Mouse (Mus musculus) MEL (cell line): Measurements from ENCODE around the gene Tprn. TPM values are rescaled to one million over a fixed set of nuclear protein-coding genes. Genes with fewer than 3 reads are reported as not detected.

ENCODE experiments used
- DNase-seq: peaks from one replicate; pipeline ENCODE4 v3.0.0; 2011; ENCODE audit warnings: low read depth, low spot score
- H3K27ac ChIP-seq: 2 replicates; pipeline ENCODE4 v1.5.1; 2012; ENCODE audit warnings: low read depth, mild to moderate bottlenecking, control low read depth, low read length, moderate library complexity; ENCODE audit not compliant: control insufficient read depth
- H3K27me3 ChIP-seq, 2 experiments: fragments of 150-350 bp in 1 of 2; sonication (generic) in 1 of 2; 2 replicates each; pipeline ENCODE4 v1.6.1; 2012; ENCODE audit warnings: low read length in 2 of 2, mild to moderate bottlenecking in 2 of 2, improper control_type of control experiment in 1 of 2, moderate library complexity in 1 of 2; ENCODE audit not compliant: insufficient read depth in 2 of 2, control insufficient read depth in 1 of 2
- H3K36me3 ChIP-seq, 2 experiments: 2 replicates each; pipeline ENCODE4 v1.6.1; 2012 to 2014; ENCODE audit warnings: low read length in 2 of 2, improper control_type of control experiment in 1 of 2, inconsistent platforms in 1 of 2, mild to moderate bottlenecking in 1 of 2; ENCODE audit not compliant: insufficient read depth in 2 of 2, control insufficient read depth in 1 of 2
- H3K4me1 ChIP-seq, 2 experiments: fragments of 150-350 bp in 1 of 2; sonication (generic) in 1 of 2; 2 replicates each; pipeline ENCODE4 v1.6.1; 2012; ENCODE audit warnings: low read length in 2 of 2, improper control_type of control experiment in 1 of 2, mild to moderate bottlenecking in 1 of 2; ENCODE audit not compliant: insufficient read depth in 2 of 2, control insufficient read depth in 1 of 2
- H3K4me3 ChIP-seq, 2 experiments: fragments of 150-350 bp in 1 of 2; sonication (generic) in 1 of 2; 2 replicates each; pipeline ENCODE4 v1.5.1; 2012; ENCODE audit warnings: low read depth in 2 of 2, low read length in 2 of 2, mild to moderate bottlenecking in 2 of 2, moderate library complexity in 2 of 2, control low read depth in 1 of 2, improper control_type of control experiment in 1 of 2; ENCODE audit not compliant: control insufficient read depth in 1 of 2, insufficient read depth in 1 of 2
- H3K79me2 ChIP-seq: 2 replicates; pipeline ENCODE4 v1.6.1; 2012; ENCODE audit warnings: mild to moderate bottlenecking, low read length, moderate library complexity; ENCODE audit not compliant: control insufficient read depth, poor library complexity, insufficient read depth
- H3K9ac ChIP-seq: 2 replicates; pipeline ENCODE4 v1.6.1; 2012; ENCODE audit warnings: low read depth, mild to moderate bottlenecking, control low read depth, low read length, moderate library complexity; ENCODE audit not compliant: control insufficient read depth, poor library complexity, severe bottlenecking
- H3K9me3 ChIP-seq: fragments of 150-350 bp; sonication (generic); replicated peaks from 2 replicates; pipeline ENCODE4 v1.6.1; 2012; ENCODE audit warnings: mild to moderate bottlenecking, low read length, improper control_type of control experiment, moderate library complexity; ENCODE audit not compliant: insufficient read depth
- CHD1 ChIP-seq: IDR thresholded peaks from 2 replicates; pipeline ENCODE4 v1.6.1; 2012; ENCODE audit warnings: low read depth, mild to moderate bottlenecking, inconsistent platforms, low read length, improper control_type of control experiment
- E2F4 ChIP-seq: IDR thresholded peaks from 2 replicates; pipeline ENCODE4 v1.6.1; 2011; ENCODE audit warnings: low read depth, low read length, improper control_type of control experiment, borderline replicate concordance
- ETS1 ChIP-seq: IDR thresholded peaks from 2 replicates; pipeline ENCODE4 v1.6.1; 2012; ENCODE audit warnings: low read depth, mild to moderate bottlenecking, inconsistent platforms, low read length, improper control_type of control experiment, moderate library complexity
- MAZ ChIP-seq: IDR thresholded peaks from 2 replicates; pipeline ENCODE4 v1.6.1; 2012; ENCODE audit warnings: low read depth, mild to moderate bottlenecking, inconsistent platforms, low read length, improper control_type of control experiment
- MEF2A ChIP-seq: IDR thresholded peaks from 2 replicates; pipeline ENCODE4 v1.6.1; 2014; ENCODE audit warnings: low read depth, mild to moderate bottlenecking, inconsistent platforms, low read length, improper control_type of control experiment; ENCODE audit not compliant: poor library complexity, insufficient replicate concordance, severe bottlenecking; ENCODE audit errors: extremely low read depth
- MXI1 ChIP-seq: IDR thresholded peaks from 2 replicates; pipeline ENCODE4 v1.6.1; 2011; ENCODE audit warnings: mild to moderate bottlenecking, low read depth, low read length, improper control_type of control experiment
- MYB ChIP-seq: IDR thresholded peaks from 2 replicates; pipeline ENCODE4 v1.6.1; 2011; ENCODE audit warnings: mild to moderate bottlenecking, low read depth, low read length, improper control_type of control experiment
- NELFE ChIP-seq: IDR thresholded peaks from 2 replicates; pipeline ENCODE4 v1.6.1; 2011; ENCODE audit warnings: low read depth, low read length, improper control_type of control experiment
- SIN3A ChIP-seq: IDR thresholded peaks from 2 replicates; pipeline ENCODE4 v1.6.1; 2012; ENCODE audit warnings: low read length, improper control_type of control experiment, inconsistent platforms
- SMC3 ChIP-seq: IDR thresholded peaks from 2 replicates; pipeline ENCODE4 v1.6.1; 2011; ENCODE audit warnings: low read depth, low read length, improper control_type of control experiment
- TCF12 ChIP-seq: IDR thresholded peaks from 2 replicates; pipeline ENCODE4 v1.6.1; 2014; ENCODE audit warnings: low read depth, mild to moderate bottlenecking, inconsistent platforms, low read length, improper control_type of control experiment, moderate library complexity
- ZKSCAN1 ChIP-seq: IDR thresholded peaks from 2 replicates; pipeline ENCODE4 v1.6.1; 2012; ENCODE audit warnings: low read depth, mild to moderate bottlenecking, inconsistent platforms, low read length, improper control_type of control experiment, moderate library complexity
- polyA plus RNA-seq, 2 experiments: library from polyadenylated mRNA; stranded (reverse) in 1 of 2; unstranded in 1 of 2; fragments of >175 nt in 1 of 2; fragments of >200 nt in 1 of 2; gene quantifications; 2 replicates each; pipeline versions ENCODE4 v1.2.1 to v1.2.4; 2012; ENCODE audit warnings: low replicate concordance in 2 of 2, low read depth in 1 of 2; ENCODE audit not compliant: insufficient read length in 2 of 2, insufficient read depth in 1 of 2, missing spikeins in 1 of 2
- total RNA-seq: library from RNA; depleted of rRNA; stranded (reverse); fragments of 300-350 nt; gene quantifications from 2 replicates; pipeline ENCODE4 v1.2.3, GENCODE M21; 2012; rRNA removed

Tprn gene
- total and polyA plus RNA-seq, 3 experiments, result 32.9 to 50.8 TPM; not detected in 1

- no peaks in the 10 kb centered on the region for H3K9me3 ChIP-seq
- TF ChIP-seq MYB (no peak), ZKSCAN1 (no peak), TCF12 (no peak), SIN3A (no peak)
- no peak for DNase-seq
- no peak overlapping the region for H3K27ac ChIP-seq
- H3K9ac ChIP-seq, result no peak overlapping the region
- H3K27me3 ChIP-seq, result no peaks in the 10 kb centered on the region
- peaks cover 0 to 5% of the 10 kb centered on the region in 2 experiments; a peak in 2 of 4 replicates for H3K4me1 ChIP-seq
- H3K4me3 ChIP-seq, result no peak overlapping the region
- peaks cover 0 to 5% of the 10 kb centered on the region in 2 experiments; a peak in 2 of 4 replicates for H3K36me3 ChIP-seq
- H3K79me2 ChIP-seq, result no peaks in the 10 kb centered on the region
Measured at GRCm38 (mm10) chr2:25318119-25318966, 55.9 kb downstream of the Tprn start.

GRCm38 (mm10) chr2:25318971-25319773 is 56.8 kb downstream of the Tprn start, which contains the start of gene Grin1:
Gene Grin1, minus strand, starts transcription at chr2:25319187.
- Histone ChIP-seq H3K4me1 (peaks cover 2 to 11% of the 10 kb centered on the region in 2 experiments; a peak in 3 of 4 replicates), H3K36me3 (peaks cover 0 to 12% of the 10 kb centered on the region in 2 experiments; a peak in 2 of 4 replicates), H3K9me3 (no peaks in the 10 kb centered on the region), H3K4me3 (no peak within 1 kb of the TSS), H3K9ac (no peak within 1 kb of the TSS), H3K79me2 (no peaks in the 10 kb centered on the region), H3K27me3 (no peaks in the 10 kb centered on the region), H3K27ac (no peak within 1 kb of the TSS)
- DNase-seq, result no peak
- TF ChIP-seq NELFE (no peak), MXI1 (no peak), MAZ (no peak), E2F4 (no peak), MEF2A (no peak), CHD1 (no peak), ETS1 (no peak), SMC3 (no peak), ZKSCAN1 (no peak)

Other genes with a start within 250 kb of the Tprn start
Only the 30 nearest of the 34 such genes appear.
- gene Entpd8, start 182.3 kb upstream of the Tprn start, total RNA-seq, result not detected in 2 replicates
- not detected for gene Entpd8, start 182.3 kb upstream of the Tprn start, polyA plus RNA-seq
- 0.08 TPM in 1 of 2 replicates, not detected in the other for gene Noxa1, start 167.5 kb upstream of the Tprn start, total RNA-seq
- gene Noxa1, start 167.5 kb upstream of the Tprn start, polyA plus RNA-seq, result under 1 TPM in 1 of 2 experiments, not detected in 1; 0.10 TPM
- gene Nrarp, start 81.9 kb upstream of the Tprn start, total RNA-seq, result 6.3 and 6.5 TPM in 2 replicates
- gene Nrarp, start 81.9 kb upstream of the Tprn start, polyA plus RNA-seq, result 10 to 100 TPM in 1 of 2 experiments, not detected in 1; 12.3 TPM
- 7.6 and 9.1 TPM in 2 replicates for gene Tor4a, start 65.7 kb upstream of the Tprn start, total RNA-seq
- 10 to 100 TPM in 1 of 2 experiments, not detected in 1; 13.7 TPM for gene Tor4a, start 65.7 kb upstream of the Tprn start, polyA plus RNA-seq
- 62.9 and 63.1 TPM in 2 replicates for gene Nelfb, start 51.1 kb upstream of the Tprn start, total RNA-seq
- gene Nelfb, start 51.1 kb upstream of the Tprn start, polyA plus RNA-seq, result 10 to 100 TPM in 1 of 2 experiments, not detected in 1; 83.5 TPM
- gene Stpg3, start 48.0 kb upstream of the Tprn start, total RNA-seq, result not detected in 2 replicates
- gene Stpg3, start 48.0 kb upstream of the Tprn start, polyA plus RNA-seq, result under 1 TPM in 1 of 2 experiments, not detected in 1; 0.07 TPM
- gene Fam166a, start 43.9 kb upstream of the Tprn start, total RNA-seq, result 1.1 TPM in 1 of 2 replicates, not detected in the other
- gene Fam166a, start 43.9 kb upstream of the Tprn start, polyA plus RNA-seq, result 10 to 100 TPM in 1 of 2 experiments, not detected in 1; 15.6 TPM
- gene Tubb4b, start 37.9 kb upstream of the Tprn start, total RNA-seq, result 979 and 1,089 TPM in 2 replicates
- 1,000 to 10,000 TPM in 1 of 2 experiments, 100 to 1,000 TPM in 1; 183 to 1,037 TPM for gene Tubb4b, start 37.9 kb upstream of the Tprn start, polyA plus RNA-seq
- gene Slc34a3, start 28.3 kb upstream of the Tprn start, total RNA-seq, result 0.04 TPM in 1 of 2 replicates, not detected in the other
- under 1 TPM in 1 of 2 experiments, not detected in 1; 0.03 TPM for gene Slc34a3, start 28.3 kb upstream of the Tprn start, polyA plus RNA-seq
- gene Rnf224, start 25.8 kb upstream of the Tprn start, total RNA-seq, result not detected in 2 replicates
- under 1 TPM in 1 of 2 experiments, not detected in 1; 0.10 TPM for gene Rnf224, start 25.8 kb upstream of the Tprn start, polyA plus RNA-seq
- gene Rnf208, start 20.4 kb upstream of the Tprn start, total RNA-seq, result 6.0 and 7.4 TPM in 2 replicates
- 10 to 100 TPM in 1 of 2 experiments, not detected in 1; 21.8 TPM for gene Rnf208, start 20.4 kb upstream of the Tprn start, polyA plus RNA-seq
- gene Cysrt1, start 20.2 kb upstream of the Tprn start, total RNA-seq, result 0.15 and 0.26 TPM in 2 replicates
- under 1 TPM in 1 of 2 experiments, not detected in 1; 0.19 TPM for gene Cysrt1, start 20.2 kb upstream of the Tprn start, polyA plus RNA-seq
- gene AL732309.1, start 15.8 kb upstream of the Tprn start, total RNA-seq, result 8.2 and 11.5 TPM in 2 replicates
- 1 to 10 TPM in 1 of 2 experiments, not detected in 1; 4.8 TPM for gene AL732309.1, start 15.8 kb upstream of the Tprn start, polyA plus RNA-seq
- 8.1 and 8.4 TPM in 2 replicates for gene Tmem203, start 7.2 kb upstream of the Tprn start, total RNA-seq
- 10 to 100 TPM in 1 of 2 experiments, not detected in 1; 17.0 TPM for gene Tmem203, start 7.2 kb upstream of the Tprn start, polyA plus RNA-seq
- 194 and 226 TPM in 2 replicates for gene Ssna1, start 9.8 kb downstream of the Tprn start, total RNA-seq
- 100 to 1,000 TPM in 1 of 2 experiments, not detected in 1; 158 TPM for gene Ssna1, start 9.8 kb downstream of the Tprn start, polyA plus RNA-seq
- 9.8 and 10.3 TPM in 2 replicates for gene Anapc2, start 9.9 kb downstream of the Tprn start, total RNA-seq
- gene Anapc2, start 9.9 kb downstream of the Tprn start, polyA plus RNA-seq, result 10 to 100 TPM in 1 of 2 experiments, not detected in 1; 67.0 TPM
- gene Tmem210, start 25.5 kb downstream of the Tprn start, total RNA-seq, result not detected in 2 replicates
- gene Tmem210, start 25.5 kb downstream of the Tprn start, polyA plus RNA-seq, result not detected
- not detected in 2 replicates for gene Lrrc26, start 27.3 kb downstream of the Tprn start, total RNA-seq
- not detected for gene Lrrc26, start 27.3 kb downstream of the Tprn start, polyA plus RNA-seq
- not detected in 2 replicates for gene Grin1, start 56.6 kb downstream of the Tprn start, total RNA-seq
- under 1 TPM in 1 of 2 experiments, not detected in 1; 0.07 TPM for gene Grin1, start 56.6 kb downstream of the Tprn start, polyA plus RNA-seq
- 37.7 and 49.6 TPM in 2 replicates for gene Man1b1, start 69.7 kb downstream of the Tprn start, total RNA-seq
- 10 to 100 TPM in 1 of 2 experiments, not detected in 1; 50.1 TPM for gene Man1b1, start 69.7 kb downstream of the Tprn start, polyA plus RNA-seq
- 24.0 and 25.9 TPM in 2 replicates for gene Dpp7, start 93.7 kb downstream of the Tprn start, total RNA-seq
- gene Dpp7, start 93.7 kb downstream of the Tprn start, polyA plus RNA-seq, result 10 to 100 TPM in 1 of 2 experiments, not detected in 1; 24.6 TPM
- 3.6 and 4.7 TPM in 2 replicates for gene Uap1l1, start 103.1 kb downstream of the Tprn start, total RNA-seq
- 10 to 100 TPM in 1 of 2 experiments, not detected in 1; 12.6 TPM for gene Uap1l1, start 103.1 kb downstream of the Tprn start, polyA plus RNA-seq
- gene Sapcd2, start 109.7 kb downstream of the Tprn start, total RNA-seq, result 39.7 and 51.9 TPM in 2 replicates
- gene Sapcd2, start 109.7 kb downstream of the Tprn start, polyA plus RNA-seq, result 10 to 100 TPM in 1 of 2 experiments, not detected in 1; 58.2 TPM
- not detected in 2 replicates for gene Entpd2, start 133.3 kb downstream of the Tprn start, total RNA-seq
- not detected for gene Entpd2, start 133.3 kb downstream of the Tprn start, polyA plus RNA-seq
- not detected in 2 replicates for gene Npdc1, start 136.7 kb downstream of the Tprn start, total RNA-seq
- not detected for gene Npdc1, start 136.7 kb downstream of the Tprn start, polyA plus RNA-seq
- 0.08 and 0.10 TPM in 2 replicates for gene Fut7, start 160.6 kb downstream of the Tprn start, total RNA-seq
- gene Fut7, start 160.6 kb downstream of the Tprn start, polyA plus RNA-seq, result under 1 TPM in 1 of 2 experiments, not detected in 1; 0.21 TPM
- 8.7 and 10.4 TPM in 2 replicates for gene Abca2, start 166.1 kb downstream of the Tprn start, total RNA-seq
- gene Abca2, start 166.1 kb downstream of the Tprn start, polyA plus RNA-seq, result 10 to 100 TPM in 1 of 2 experiments, not detected in 1; 42.2 TPM
- 0.23 and 0.27 TPM in 2 replicates for gene Clic3, start 194.2 kb downstream of the Tprn start, total RNA-seq
- gene Clic3, start 194.2 kb downstream of the Tprn start, polyA plus RNA-seq, result under 1 TPM in 1 of 2 experiments, not detected in 1; 0.15 TPM
- 13.2 and 18.5 TPM in 2 replicates for gene Paxx, start 198.5 kb downstream of the Tprn start, total RNA-seq
- 10 to 100 TPM in 1 of 2 experiments, not detected in 1; 22.1 TPM for gene Paxx, start 198.5 kb downstream of the Tprn start, polyA plus RNA-seq
- gene Ptgds, start 207.4 kb downstream of the Tprn start, total RNA-seq, result not detected in 2 replicates
- gene Ptgds, start 207.4 kb downstream of the Tprn start, polyA plus RNA-seq, result not detected